Mouse (Mus musculus): Measurements from ENCODE around the gene Fbn1. TPM values are rescaled to one million over a fixed set of nuclear protein-coding genes. Genes with fewer than 3 reads are reported as not detected.

Fbn1 gene
- polyA plus RNA-seq, 1 experiment from 2014 or later, result 8.2 TPM

DNA sequence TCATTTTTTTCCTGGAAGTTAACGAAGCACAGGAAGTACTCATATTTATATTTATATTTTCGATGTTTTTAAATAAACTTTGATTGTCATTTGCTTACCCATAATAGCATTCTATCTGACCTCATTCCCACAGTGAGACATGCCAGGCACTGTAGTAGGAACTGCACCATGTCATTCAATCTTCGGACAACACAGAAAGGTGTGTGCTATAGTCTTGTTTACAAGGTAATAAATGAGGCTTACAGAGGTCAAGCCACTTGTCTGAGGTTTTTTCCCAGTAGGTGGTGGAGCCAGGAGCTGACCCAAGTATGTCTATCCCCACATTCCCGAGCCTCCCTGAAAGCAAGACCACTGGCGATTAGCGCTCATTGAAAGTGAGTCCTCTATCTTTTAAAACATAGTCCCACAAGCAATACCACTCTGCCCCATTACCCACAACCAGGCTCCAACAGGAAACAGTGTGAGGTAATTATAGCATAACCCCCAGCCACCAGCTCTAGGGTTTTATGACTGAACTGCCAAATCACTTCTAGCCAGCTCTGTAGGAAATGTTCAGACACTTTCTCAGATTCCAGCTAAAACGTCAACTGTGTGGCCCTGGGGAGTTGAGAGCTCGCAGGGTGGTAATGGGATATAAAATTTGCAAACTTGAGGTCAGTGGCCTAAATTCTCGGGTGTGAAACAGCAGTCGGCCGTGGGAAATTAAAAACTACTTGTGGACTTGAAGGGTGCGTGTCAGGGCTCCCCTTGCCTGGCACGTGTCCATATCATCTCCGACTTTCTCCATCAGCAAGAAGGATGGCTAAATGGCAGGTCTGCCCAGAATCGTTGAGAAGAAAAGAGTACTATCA lies 15.5 kb downstream of the Fbn1 start:
- WGBS, result 65% methylated on average over 15 of the region's 15 CpGs
- H3K36me3 ChIP-seq (ENCODE audit: control insufficient read depth, insufficient read depth, low read length), result no peaks in the 10 kb centered on the region
- DNase-seq (ENCODE audit: low spot score), result no peak

DNA sequence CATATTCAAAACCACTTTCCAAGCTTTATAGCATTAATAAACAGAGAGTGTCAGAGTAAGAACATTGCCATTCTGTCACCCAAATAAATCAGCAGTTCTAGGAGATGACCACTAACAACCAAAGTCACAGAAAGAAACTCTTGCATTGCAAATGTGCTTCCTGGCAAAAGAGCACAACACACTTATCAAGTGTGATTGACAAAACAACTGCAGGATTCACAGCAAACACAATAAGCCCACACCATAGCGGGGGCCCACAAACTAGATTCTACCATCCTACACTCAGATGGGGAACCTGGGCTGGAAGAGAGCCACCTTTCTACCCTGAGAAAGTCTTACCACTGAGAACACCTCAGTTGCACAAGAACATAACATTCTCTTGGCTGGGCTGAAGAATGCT lies 17.8 kb downstream of the Fbn1 start:
- Histone ChIP-seq H3K4me1 (ENCODE audit: control insufficient read depth, insufficient read depth, low read length) (no peaks in the 10 kb centered on the region), H3K4me3 (ENCODE audit: low read depth, low read length) (no peak overlapping the region), H3K27me3 (ENCODE audit: control insufficient read depth, insufficient read depth, low read length) (no peaks in the 10 kb centered on the region), H3K27ac (ENCODE audit: low read depth, low read length) (no peak overlapping the region), H3K36me3 (ENCODE audit: control insufficient read depth, insufficient read depth, low read length) (no peaks in the 10 kb centered on the region), H3K9ac (ENCODE audit: low read length) (no peak overlapping the region), H3K4me2 (ENCODE audit: low read depth) (no peak overlapping the region), H3K9me3 (ENCODE audit: control insufficient read depth, low read length) (no peaks in the 10 kb centered on the region)
- 93% methylated on average over 1 of the region's 1 CpGs for WGBS
- ATAC-seq (ENCODE audit: insufficient read depth, low FRiP score, low TSS enrichment) (no peak), DNase-seq (ENCODE audit: low spot score) (no peak)

More for the DNA sequence above, 15.5 kb downstream of the Fbn1 start:
- Histone ChIP-seq H3K27me3 (ENCODE audit: control insufficient read depth, insufficient read depth, low read length) (no peaks in the 10 kb centered on the region), H3K4me1 (ENCODE audit: control insufficient read depth, insufficient read depth, low read length) (no peaks in the 10 kb centered on the region), H3K9ac (ENCODE audit: low read length) (no peak overlapping the region), H3K4me2 (ENCODE audit: low read depth) (no peak overlapping the region), H3K9me3 (ENCODE audit: control insufficient read depth, low read length) (no peaks in the 10 kb centered on the region), H3K4me3 (ENCODE audit: low read depth, low read length) (no peak overlapping the region), H3K27ac (ENCODE audit: low read depth, low read length) (no peak overlapping the region)
- ATAC-seq (ENCODE audit: insufficient read depth, low FRiP score, low TSS enrichment), result no peak

DNA sequence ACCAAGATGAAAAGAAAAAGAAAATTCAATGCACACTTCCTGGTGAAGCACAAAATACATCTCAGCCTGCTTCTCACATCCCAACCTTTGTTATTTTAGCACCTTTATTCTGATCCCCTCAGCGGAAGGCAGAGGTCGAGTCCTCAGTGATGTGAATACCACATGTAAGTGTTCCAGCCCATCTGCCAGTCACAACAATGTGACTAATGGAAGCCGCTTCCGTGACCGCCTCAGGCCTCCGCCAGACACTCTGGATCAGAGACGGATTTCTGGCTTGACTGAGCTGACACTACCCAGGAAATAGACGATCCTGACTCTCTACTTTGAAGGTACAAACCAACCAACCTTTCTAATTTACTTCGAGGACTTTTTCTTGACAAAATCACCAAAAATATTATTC lies 22.9 kb downstream of the Fbn1 start:
- H3K36me3 ChIP-seq (ENCODE audit: control insufficient read depth, insufficient read depth, low read length), result no peaks in the 10 kb centered on the region
- H3K27me3 ChIP-seq (ENCODE audit: control insufficient read depth, insufficient read depth, low read length), result no peaks in the 10 kb centered on the region
- ATAC-seq (ENCODE audit: insufficient read depth, low FRiP score, low TSS enrichment) (no peak), DNase-seq (ENCODE audit: low spot score) (no peak)
- H3K9ac ChIP-seq (ENCODE audit: low read length), result no peak overlapping the region
- no peak overlapping the region for H3K4me2 ChIP-seq (ENCODE audit: low read depth)
- WGBS, result 67% methylated on average over 9 of the region's 9 CpGs
- H3K9me3 ChIP-seq (ENCODE audit: control insufficient read depth, low read length), result no peaks in the 10 kb centered on the region
- H3K4me1 ChIP-seq (ENCODE audit: control insufficient read depth, insufficient read depth, low read length), result no peaks in the 10 kb centered on the region
- no peak overlapping the region for H3K27ac ChIP-seq (ENCODE audit: low read depth, low read length)
- no peak overlapping the region for H3K4me3 ChIP-seq (ENCODE audit: low read depth, low read length)

DNA sequence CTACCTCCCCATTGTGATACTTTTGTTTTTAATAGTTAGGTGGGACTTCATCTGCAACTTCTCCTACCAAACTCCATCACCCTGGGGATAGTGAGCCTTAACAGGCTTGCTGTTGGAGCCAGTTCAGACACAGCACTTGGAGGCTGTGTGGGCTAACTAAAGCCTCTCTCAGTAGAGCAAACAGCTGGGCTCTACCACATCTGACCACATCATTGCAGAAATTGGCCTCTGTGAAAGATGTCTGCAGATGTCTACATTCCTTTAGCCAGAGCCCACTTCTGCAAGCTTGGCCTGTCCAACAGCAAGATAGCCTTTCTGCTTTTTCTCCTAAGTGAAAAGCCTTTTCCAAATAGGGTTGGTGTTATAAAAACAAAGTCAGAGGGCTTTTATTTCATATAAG lies 23.6 kb downstream of the Fbn1 start:
- Histone ChIP-seq H3K27me3 (ENCODE audit: control insufficient read depth, insufficient read depth, low read length) (no peaks in the 10 kb centered on the region), H3K4me3 (ENCODE audit: low read depth, low read length) (no peak overlapping the region), H3K9me3 (ENCODE audit: control insufficient read depth, low read length) (no peaks in the 10 kb centered on the region), H3K4me1 (ENCODE audit: control insufficient read depth, insufficient read depth, low read length) (no peaks in the 10 kb centered on the region), H3K36me3 (ENCODE audit: control insufficient read depth, insufficient read depth, low read length) (no peaks in the 10 kb centered on the region), H3K9ac (ENCODE audit: low read length) (no peak overlapping the region), H3K27ac (ENCODE audit: low read depth, low read length) (no peak overlapping the region), H3K4me2 (ENCODE audit: low read depth) (no peak overlapping the region)
- no peak for DNase-seq (ENCODE audit: low spot score)
- no peak for ATAC-seq (ENCODE audit: insufficient read depth, low FRiP score, low TSS enrichment)

DNA sequence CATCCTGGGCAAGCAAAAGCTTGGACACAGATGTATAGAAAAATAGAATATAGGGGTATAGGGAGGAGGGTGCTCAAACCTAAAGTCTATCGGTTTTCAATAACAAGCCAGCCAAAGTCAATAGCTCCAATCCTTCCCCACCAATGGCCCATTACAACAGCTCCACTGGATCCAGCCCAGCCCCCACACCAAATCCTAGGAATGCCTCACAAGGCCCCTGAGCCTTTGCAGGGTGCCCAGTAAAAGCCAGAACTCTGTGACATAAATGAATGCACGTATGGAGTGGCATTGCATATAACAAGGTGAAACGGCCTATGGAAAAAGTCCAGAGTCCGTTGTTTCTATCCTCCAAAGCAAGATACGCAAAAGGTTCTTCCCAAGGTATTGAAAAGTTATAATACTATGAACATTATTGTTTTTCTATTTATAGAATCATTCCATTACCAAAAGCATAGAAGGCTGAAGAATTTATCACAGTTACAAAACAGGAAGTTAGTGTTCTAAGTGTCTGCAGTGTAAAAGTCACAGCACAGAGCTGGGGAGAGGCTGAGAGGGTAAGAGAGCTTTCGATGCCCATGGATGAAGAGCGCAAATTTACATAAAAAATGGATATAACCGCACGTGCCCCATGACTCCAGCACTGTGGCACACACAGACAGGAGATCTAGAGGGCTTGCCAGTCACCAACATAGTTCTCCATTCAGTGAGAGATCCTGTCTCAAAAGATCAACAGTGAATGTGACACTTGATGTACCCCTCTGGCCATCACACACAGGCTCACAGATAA lies 26.1 kb downstream of the Fbn1 start:
- H3K9ac ChIP-seq (ENCODE audit: low read length), result no peak overlapping the region
- no peaks in the 10 kb centered on the region for H3K9me3 ChIP-seq (ENCODE audit: control insufficient read depth, low read length)
- no peaks in the 10 kb centered on the region for H3K36me3 ChIP-seq (ENCODE audit: control insufficient read depth, insufficient read depth, low read length)
- H3K27me3 ChIP-seq (ENCODE audit: control insufficient read depth, insufficient read depth, low read length), result no peaks in the 10 kb centered on the region
- 95% methylated on average over 9 of the region's 9 CpGs for WGBS
- ATAC-seq (ENCODE audit: insufficient read depth, low FRiP score, low TSS enrichment) (no peak), DNase-seq (ENCODE audit: low spot score) (no peak)
- H3K4me3 ChIP-seq (ENCODE audit: low read depth, low read length), result no peak overlapping the region
- no peak overlapping the region for H3K4me2 ChIP-seq (ENCODE audit: low read depth)
- no peak overlapping the region for H3K27ac ChIP-seq (ENCODE audit: low read depth, low read length)
- H3K4me1 ChIP-seq (ENCODE audit: control insufficient read depth, insufficient read depth, low read length), result no peaks in the 10 kb centered on the region

GRCm38 (mm10) chr2:125481116-125481515 lies 26.7 kb downstream of the Fbn1 start:
- no peak for ATAC-seq (ENCODE audit: insufficient read depth, low FRiP score, low TSS enrichment)
- Histone ChIP-seq H3K27ac (ENCODE audit: low read depth, low read length) (no peak overlapping the region), H3K9ac (ENCODE audit: low read length) (no peak overlapping the region), H3K27me3 (ENCODE audit: control insufficient read depth, insufficient read depth, low read length) (no peaks in the 10 kb centered on the region), H3K9me3 (ENCODE audit: control insufficient read depth, low read length) (no peaks in the 10 kb centered on the region), H3K36me3 (ENCODE audit: control insufficient read depth, insufficient read depth, low read length) (no peaks in the 10 kb centered on the region), H3K4me3 (ENCODE audit: low read depth, low read length) (no peak overlapping the region), H3K4me1 (ENCODE audit: control insufficient read depth, insufficient read depth, low read length) (no peaks in the 10 kb centered on the region), H3K4me2 (ENCODE audit: low read depth) (no peak overlapping the region)
- WGBS, result 85% methylated on average over 4 of the region's 4 CpGs
- no peak for DNase-seq (ENCODE audit: low spot score)

DNA sequence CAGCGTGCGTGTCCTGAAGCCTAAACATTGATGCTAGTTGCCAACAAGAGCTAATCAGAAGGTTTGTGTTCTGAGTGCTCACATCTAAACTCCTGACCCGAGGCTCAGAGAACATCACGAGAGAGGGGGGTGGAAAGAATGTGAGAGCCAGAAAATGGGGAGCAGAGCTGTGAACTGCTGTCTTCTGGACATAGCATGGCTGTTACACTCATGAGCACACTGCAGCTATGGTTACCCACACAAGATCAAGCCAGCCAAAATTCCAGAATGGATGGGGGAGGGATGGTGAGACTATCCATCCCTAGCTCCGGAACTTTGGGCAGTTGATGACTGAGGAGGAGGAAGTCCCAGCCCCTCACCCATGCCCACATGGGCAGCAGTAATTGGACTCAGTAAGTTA lies 27.7 kb downstream of the Fbn1 start:
- no peak overlapping the region for H3K9ac ChIP-seq (ENCODE audit: low read length)
- H3K4me3 ChIP-seq (ENCODE audit: low read depth, low read length), result no peak overlapping the region
- H3K4me1 ChIP-seq (ENCODE audit: control insufficient read depth, insufficient read depth, low read length), result no peaks in the 10 kb centered on the region
- DNase-seq (ENCODE audit: low spot score) (no peak), ATAC-seq (ENCODE audit: insufficient read depth, low FRiP score, low TSS enrichment) (no peak)
- H3K27ac ChIP-seq (ENCODE audit: low read depth, low read length), result no peak overlapping the region
- 91% methylated on average over 5 of the region's 5 CpGs for WGBS
- H3K27me3 ChIP-seq (ENCODE audit: control insufficient read depth, insufficient read depth, low read length), result no peaks in the 10 kb centered on the region
- no peak overlapping the region for H3K4me2 ChIP-seq (ENCODE audit: low read depth)
- H3K36me3 ChIP-seq (ENCODE audit: control insufficient read depth, insufficient read depth, low read length), result no peaks in the 10 kb centered on the region
- no peaks in the 10 kb centered on the region for H3K9me3 ChIP-seq (ENCODE audit: control insufficient read depth, low read length)

DNA sequence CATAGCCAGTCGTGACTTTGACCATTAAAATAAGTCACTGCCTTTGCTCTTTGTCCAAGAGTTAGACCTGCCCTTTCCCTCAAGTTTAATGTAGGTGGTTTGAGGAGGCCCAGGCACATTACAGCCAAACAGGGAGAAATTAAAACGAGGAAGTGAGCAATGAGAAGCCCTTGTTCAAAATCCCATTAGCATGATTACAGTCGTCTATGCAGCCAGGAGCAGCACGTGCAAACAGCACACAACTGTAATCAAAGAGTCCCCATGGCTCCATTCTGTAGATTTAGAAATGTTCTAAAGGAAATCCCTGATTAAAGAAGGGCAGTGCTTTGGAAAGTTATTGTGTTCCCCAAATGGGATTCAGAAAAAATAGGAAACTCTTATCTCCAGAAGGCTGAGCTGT lies 29.1 kb downstream of the Fbn1 start:
- ATAC-seq (ENCODE audit: insufficient read depth, low FRiP score, low TSS enrichment) (no peak), DNase-seq (ENCODE audit: low spot score) (no peak)
- Histone ChIP-seq H3K4me2 (ENCODE audit: low read depth) (no peak overlapping the region), H3K27me3 (ENCODE audit: control insufficient read depth, insufficient read depth, low read length) (no peaks in the 10 kb centered on the region), H3K4me3 (ENCODE audit: low read depth, low read length) (no peak overlapping the region), H3K9me3 (ENCODE audit: control insufficient read depth, low read length) (no peaks in the 10 kb centered on the region), H3K9ac (ENCODE audit: low read length) (no peak overlapping the region), H3K4me1 (ENCODE audit: control insufficient read depth, insufficient read depth, low read length) (no peaks in the 10 kb centered on the region), H3K27ac (ENCODE audit: low read depth, low read length) (no peak overlapping the region), H3K36me3 (ENCODE audit: control insufficient read depth, insufficient read depth, low read length) (no peaks in the 10 kb centered on the region)
- 79% methylated on average over 4 of the region's 4 CpGs for whole genome bisulfite sequencing

GRCm38 (mm10) chr2:125477367-125477766 lies 30.4 kb downstream of the Fbn1 start:
- H3K4me3 ChIP-seq (ENCODE audit: low read depth, low read length), result no peak overlapping the region
- ATAC-seq (ENCODE audit: insufficient read depth, low FRiP score, low TSS enrichment), result no peak
- H3K27ac ChIP-seq (ENCODE audit: low read depth, low read length), result no peak overlapping the region
- no peak for DNase-seq (ENCODE audit: low spot score)
- no peak overlapping the region for H3K4me2 ChIP-seq (ENCODE audit: low read depth)
- no peak overlapping the region for H3K9ac ChIP-seq (ENCODE audit: low read length)
- H3K36me3 ChIP-seq (ENCODE audit: control insufficient read depth, insufficient read depth, low read length), result no peaks in the 10 kb centered on the region
- H3K4me1 ChIP-seq (ENCODE audit: control insufficient read depth, insufficient read depth, low read length), result no peaks in the 10 kb centered on the region
- WGBS, result 82% methylated on average over 3 of the region's 3 CpGs
- H3K27me3 ChIP-seq (ENCODE audit: control insufficient read depth, insufficient read depth, low read length), result no peaks in the 10 kb centered on the region
- H3K9me3 ChIP-seq (ENCODE audit: control insufficient read depth, low read length), result no peaks in the 10 kb centered on the region
